Mouse (Mus musculus) liver, embryonic 14.5 days (tissue): ENCODE data around the gene Kcng4. TPM values are rescaled to one million over a fixed set of nuclear protein-coding genes. Genes with fewer than 3 reads are reported as not detected.
A peak's percentile ranks its signal among the peaks of the same experiment; 100 is the strongest.

ENCODE experiments used
- ATAC-seq: fragments of 200-750 bp; cut with Nextera tagmentation; 2 replicates; pipeline ENCODE4 v1.8.0; 2017; ENCODE audit warnings: moderate number of reproducible peaks, mild to moderate bottlenecking, moderate library complexity; ENCODE audit not compliant: insufficient read depth
- DNase-seq, 3 experiments: peaks; one replicate each; pipeline ENCODE4 v3.0.0-alpha.2; 2012 to 2013; ENCODE audit warnings: low read depth in 3 of 3, low spot score in 3 of 3
- H3K27ac ChIP-seq: fragments of 300-500 bp; sonication (generic); 2 replicates; pipeline ENCODE4 v1.5.1; 2014; ENCODE audit warnings: moderate library complexity, mild to moderate bottlenecking, control low read depth, inconsistent platforms
- H3K27me3 ChIP-seq: fragments of 300-500 bp; sonication (generic); 2 replicates; pipeline ENCODE4 v1.6.1; 2014; ENCODE audit warnings: mild to moderate bottlenecking, low read length, moderate library complexity; ENCODE audit not compliant: control insufficient read depth, insufficient read depth
- H3K36me3 ChIP-seq: fragments of 300-500 bp; sonication (generic); replicated peaks from 2 replicates; pipeline ENCODE4 v1.6.1; 2014; ENCODE audit warnings: low read depth; ENCODE audit not compliant: control insufficient read depth, insufficient read depth
- H3K4me1 ChIP-seq, 2 experiments: fragments of 200-500 bp in 1 of 2; fragments of 300-500 bp in 1 of 2; sonication (generic) in 1 of 2; replicated peaks; 2 replicates each; pipeline ENCODE4 v1.6.1; 2012 to 2014; ENCODE audit warnings: antibody characterized with exemption in 1 of 2, inconsistent platforms in 1 of 2, low read length in 1 of 2; ENCODE audit not compliant: control insufficient read depth in 2 of 2, insufficient read depth in 2 of 2
- H3K4me2 ChIP-seq: fragments of 300-500 bp; sonication (generic); 2 replicates; pipeline ENCODE4 v1.6.1; 2014; ENCODE audit warnings: low read depth, mild to moderate bottlenecking, control low read depth, moderate library complexity
- H3K4me3 ChIP-seq, 2 experiments: fragments of 200-500 bp in 1 of 2; fragments of 300-500 bp in 1 of 2; sonication (generic) in 1 of 2; 2 replicates each; pipeline ENCODE4 v1.5.1; 2012 to 2014; ENCODE audit warnings: low read depth in 2 of 2, low read length in 2 of 2, mild to moderate bottlenecking in 2 of 2, control low read depth in 1 of 2, inconsistent platforms in 1 of 2, moderate library complexity in 1 of 2; ENCODE audit not compliant: insufficient read depth in 1 of 2
- H3K9ac ChIP-seq: fragments of 300-500 bp; sonication (generic); replicated peaks from 2 replicates; pipeline ENCODE4 v1.6.1; 2014; ENCODE audit warnings: mild to moderate bottlenecking, control low read depth, moderate library complexity
- H3K9me3 ChIP-seq: fragments of 300-500 bp; sonication (generic); 2 replicates; pipeline ENCODE4 v1.6.1; 2016; ENCODE audit warnings: low read length, mixed read lengths; ENCODE audit not compliant: control insufficient read depth
- CTCF ChIP-seq: IDR thresholded peaks from 2 replicates; pipeline ENCODE4 v1.5.1; 2016; ENCODE audit warnings: antibody characterized with exemption, low read depth, control low read depth
- EP300 ChIP-seq: IDR thresholded peaks from 2 replicates; pipeline ENCODE4 v1.6.1; 2016; ENCODE audit warnings: antibody characterized with exemption, low read depth
- WGBS: fragments of 180-500 bp; shearing (Covaris S2); extraction: QIAGEN DNeasy Blood & Tissue Kit; methylation state at CpG from one replicate; pipeline ENCODE4 v1.1.7; 2014; ENCODE audit not compliant: insufficient replicate concordance; 5-methylcytosine and 5-hydroxymethylcytosine counted together
- polyA plus RNA-seq, 2 experiments: library from polyadenylated mRNA; depleted of rRNA in 1 of 2; stranded (reverse) in 1 of 2; unstranded in 1 of 2; fragments of >200 nt; fragmentation: Nextera tagmentation in 1 of 2; extraction: Ambion mirVana in 1 of 2; gene quantifications; 2 replicates each; pipeline versions ENCODE4 v1.2.1 to v1.2.3; 2012 to 2014

Kcng4 gene
- polyA plus RNA-seq, 2 experiments = not detected

DNA sequence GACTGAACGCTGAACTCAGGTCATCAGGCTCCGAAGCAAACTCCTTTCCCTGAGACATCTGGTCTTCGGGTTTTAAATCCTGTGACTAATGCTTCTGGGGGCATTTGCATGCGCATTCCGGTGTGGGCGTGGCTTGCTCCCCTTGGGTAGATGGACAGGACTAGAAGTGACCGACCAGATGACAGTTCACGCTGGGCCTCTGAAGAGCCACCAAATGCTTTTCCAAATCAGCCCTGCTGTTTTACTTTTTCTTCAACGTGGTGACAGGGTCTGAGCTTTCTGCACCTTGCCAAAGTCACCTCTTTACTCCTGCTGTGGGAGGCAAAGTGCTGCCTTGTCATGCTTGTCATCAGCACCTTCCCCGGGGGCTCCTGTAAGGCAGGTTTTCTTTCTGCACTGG, 46.6 kb downstream of the Kcng4 start:
- Histone ChIP-seq H3K27me3 (no peaks in the 10 kb centered on the region), H3K27ac (no peak overlapping the region), H3K4me1 (peaks cover 0 to 14% of the 10 kb centered on the region in 2 experiments; a peak in 3 of 4 replicates), H3K9ac (no peak overlapping the region), H3K4me3 (no peak overlapping the region), H3K9me3 (no peaks in the 10 kb centered on the region), H3K36me3 (no peaks in the 10 kb centered on the region), H3K4me2 (no peak overlapping the region)
- no peak for DNase-seq
- no peak for TF ChIP-seq EP300
- TF ChIP-seq CTCF = no peak
- WGBS = 44% methylated on average over 10 of the region's 10 CpGs
- ATAC-seq = no peak

DNA sequence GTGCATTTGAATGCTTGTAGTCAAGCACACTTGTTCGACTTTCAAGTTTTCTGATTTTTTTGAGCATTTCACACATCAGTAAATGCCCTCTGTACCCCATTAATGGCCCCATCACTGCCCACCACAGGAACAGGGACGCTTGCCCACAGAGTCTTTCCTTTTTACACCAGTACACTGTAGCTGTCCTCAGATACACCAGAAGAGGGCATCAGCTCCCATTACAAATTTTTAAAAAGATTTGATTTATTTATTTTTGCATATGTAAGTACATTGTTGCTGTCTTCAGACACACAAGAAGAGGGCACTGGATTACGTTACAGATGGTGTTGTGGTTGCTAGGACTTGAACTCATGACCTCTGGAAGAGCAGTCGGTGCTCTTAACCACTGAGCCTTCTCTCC, 47.2 kb downstream of the Kcng4 start:
- no peaks in the 10 kb centered on the region for H3K36me3 ChIP-seq
- no peak overlapping the region for H3K4me3 ChIP-seq
- no peak overlapping the region for H3K4me2 ChIP-seq
- H3K27ac ChIP-seq = no peak overlapping the region
- 56% methylated on average over 4 of the region's 4 CpGs for WGBS
- TF ChIP-seq CTCF = no peak
- no peak for TF ChIP-seq EP300
- no peaks in the 10 kb centered on the region for H3K9me3 ChIP-seq
- ATAC-seq = no peak
- peaks cover 0 to 14% of the 10 kb centered on the region in 2 experiments; a peak in 3 of 4 replicates for H3K4me1 ChIP-seq
- no peaks in the 10 kb centered on the region for H3K27me3 ChIP-seq
- H3K9ac ChIP-seq = no peak overlapping the region
- DNase-seq = no peak

DNA sequence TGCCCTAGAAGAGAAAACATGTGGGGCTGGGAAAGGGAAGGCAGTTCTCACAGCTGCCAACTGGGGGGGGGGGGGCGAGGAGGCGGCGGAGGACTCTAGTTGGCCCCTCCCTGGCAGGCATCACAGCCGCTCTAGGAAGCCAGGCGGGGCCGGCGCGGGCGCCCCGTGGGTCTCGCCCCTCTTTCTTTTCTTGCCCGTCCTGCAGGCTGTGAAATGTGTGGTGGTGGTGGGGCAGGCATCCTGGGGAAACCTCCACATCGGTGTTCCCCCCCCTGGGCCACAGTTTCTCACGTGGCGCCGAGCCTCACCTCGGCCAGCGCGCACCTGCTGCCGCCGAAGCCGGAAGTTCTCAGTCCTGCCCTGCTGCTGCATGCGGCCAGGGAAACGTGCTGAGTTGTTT, 49.6 kb downstream of the Kcng4 start:
- ATAC-seq = peak; percentile 61; the same call in 1 of the 2 replicates
- H3K9ac ChIP-seq = peak overlapping the region; percentile 44; the same call in 1 of the 2 replicates
- no peaks in the 10 kb centered on the region for H3K36me3 ChIP-seq
- no peaks in the 10 kb centered on the region for H3K9me3 ChIP-seq
- no peaks in the 10 kb centered on the region for H3K27me3 ChIP-seq
- H3K4me2 ChIP-seq = peak overlapping the region; percentile 60
- H3K4me3 ChIP-seq = peak overlapping the region; percentile 47 to 53
- WGBS = 26% methylated on average over 15 of the region's 24 CpGs
- no peak for DNase-seq
- H3K27ac ChIP-seq = no peak overlapping the region
- peaks cover 4 to 26% of the 10 kb centered on the region in 2 experiments for H3K4me1 ChIP-seq
- TF ChIP-seq EP300 = no peak
- no peak for TF ChIP-seq CTCF

DNA sequence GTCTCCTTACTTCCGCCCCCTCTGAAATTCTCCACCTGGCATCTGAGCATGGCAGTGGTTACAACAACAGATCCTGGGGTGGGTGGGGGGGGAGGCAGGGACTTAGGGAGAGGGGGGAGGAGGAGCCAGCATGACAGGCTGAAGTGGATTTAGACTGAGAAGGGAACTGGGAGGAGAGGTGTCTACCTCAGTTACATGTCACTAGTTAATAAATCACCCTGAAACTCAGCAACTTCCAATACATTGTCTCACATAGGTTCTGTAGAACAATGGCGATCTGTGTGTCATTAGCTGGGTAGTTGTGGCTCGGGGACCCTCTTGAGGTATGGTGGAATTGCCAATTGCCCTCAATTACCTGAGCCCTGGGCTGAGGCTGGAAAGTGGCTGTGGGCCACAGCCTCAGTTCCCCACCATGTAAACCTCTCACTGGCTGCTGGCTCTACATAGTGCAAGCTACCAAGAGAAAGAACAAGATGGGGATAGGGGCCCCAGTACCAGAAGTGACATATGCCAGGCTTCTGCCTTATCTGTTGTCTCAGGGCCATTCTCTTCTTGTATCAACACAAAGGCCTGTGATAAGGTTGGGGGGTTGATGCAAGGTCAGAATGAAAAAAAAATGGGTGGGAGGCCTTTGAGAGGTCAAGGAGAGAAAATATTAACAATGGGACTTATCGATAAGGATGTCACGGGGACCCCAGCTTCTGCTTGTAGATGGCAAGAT, 54.9 kb downstream of the Kcng4 start:
- 32% methylated on average over 5 of the region's 5 CpGs for WGBS
- Histone ChIP-seq H3K4me3 (no peak overlapping the region), H3K9ac (peak overlapping the region; percentile 28), H3K36me3 (no peaks in the 10 kb centered on the region), H3K4me1 (peaks cover 12 to 33% of the 10 kb centered on the region in 2 experiments), H3K27me3 (no peaks in the 10 kb centered on the region), H3K9me3 (no peaks in the 10 kb centered on the region), H3K4me2 (peak overlapping the region; percentile 44), H3K27ac (peak overlapping the region; percentile 35; the same call in 1 of the 2 replicates)
- TF ChIP-seq EP300 = peak; percentile 53
- no peak for TF ChIP-seq CTCF
- DNase-seq (no peak), ATAC-seq (peak; percentile 75)

DNA sequence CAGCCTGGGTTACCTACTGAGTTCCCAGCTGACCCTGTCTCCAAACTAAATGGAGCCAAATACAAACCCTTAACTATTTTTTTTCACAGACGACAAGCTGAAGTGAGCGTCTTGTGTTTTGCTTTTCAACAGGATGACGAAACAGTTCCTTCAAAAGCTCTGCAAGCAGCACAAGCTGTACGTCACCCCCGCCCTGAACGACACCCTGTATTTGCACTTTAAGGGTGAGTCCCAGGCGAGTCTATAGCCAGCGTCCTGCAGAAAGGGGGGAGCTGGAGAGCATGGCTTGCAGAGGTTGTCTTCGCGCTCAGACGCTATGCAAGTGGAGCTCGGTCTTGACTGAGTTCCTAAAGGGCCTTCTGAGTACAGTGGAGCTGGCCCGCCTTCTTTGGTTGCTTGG, 56.4 kb downstream of the Kcng4 start:
- Histone ChIP-seq H3K4me2 (no peak overlapping the region), H3K9me3 (no peaks in the 10 kb centered on the region), H3K36me3 (no peaks in the 10 kb centered on the region), H3K27me3 (no peaks in the 10 kb centered on the region), H3K4me3 (no peak overlapping the region), H3K4me1 (peaks cover 17 to 32% of the 10 kb centered on the region in 2 experiments), H3K9ac (no peak overlapping the region), H3K27ac (no peak overlapping the region)
- 51% methylated on average over 13 of the region's 13 CpGs for whole genome bisulfite sequencing
- no peak for DNase-seq
- ATAC-seq = no peak
- no peak for TF ChIP-seq CTCF
- TF ChIP-seq EP300 = no peak
